Mouse (Mus musculus): Measurements from ENCODE around the gene Osbp2.

DNA sequence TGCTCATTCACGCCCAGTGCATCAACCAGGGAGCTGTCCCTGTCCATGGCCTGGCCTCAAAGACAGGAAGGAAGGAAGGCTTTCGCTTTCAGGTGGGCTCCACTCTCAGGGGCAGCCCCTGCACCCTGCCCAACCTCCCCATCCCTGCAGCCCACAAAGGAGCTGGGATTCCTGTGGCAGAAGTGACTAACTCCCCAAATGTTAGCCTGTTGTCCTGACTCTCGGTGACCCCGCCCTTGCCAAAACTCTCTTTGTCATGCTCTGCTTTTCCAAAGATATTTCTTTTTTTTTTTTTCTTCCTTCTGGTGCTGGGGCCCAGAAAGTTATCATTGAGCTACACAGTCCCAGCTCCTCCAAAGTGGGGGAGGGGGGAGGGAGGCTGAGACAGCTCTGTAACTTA, 45.5 kb upstream of the Osbp2 start:
- TF ChIP-seq EP300 (IDR thresholded peaks at IDR 0.05; ENCODE audit: low read depth) (no peak), CTCF (IDR thresholded peaks at IDR 0.05; ENCODE audit: low read depth) (no peak)

All from liver, postnatal 0 days (tissue).